Mouse (Mus musculus): ENCODE results near the gene Pbx1.

- TF ChIP-seq EP300 (IDR thresholded peaks at IDR 0.05; ENCODE audit: low read depth) (no peak), CTCF (IDR thresholded peaks at IDR 0.05; ENCODE audit: low read depth) (no peak)
Measured at GRCm38 (mm10) chr1:168243068-168243467, 189.0 kb downstream of the Pbx1 start.
